Mouse (Mus musculus) midbrain, embryonic 13.5 days (tissue): ENCODE measurements around the gene Ncoa1. TPM values are rescaled to one million over a fixed set of nuclear protein-coding genes. Genes with fewer than 3 reads are reported as not detected.

Experiments
- ATAC-seq: fragments of 200-750 bp; cut with Nextera tagmentation; 2 replicates; pipeline ENCODE4 v1.8.0; 2017; ENCODE audit warnings: mild to moderate bottlenecking, moderate TSS enrichment, moderate library complexity
- H3K27ac ChIP-seq: fragments of 300-500 bp; sonication (generic); 2 replicates; pipeline ENCODE4 v1.5.1; 2015; ENCODE audit warnings: inconsistent platforms, mild to moderate bottlenecking, moderate library complexity
- H3K27me3 ChIP-seq: fragments of 300-500 bp; sonication (generic); 2 replicates; pipeline ENCODE4 v1.6.1; 2015; ENCODE audit warnings: mild to moderate bottlenecking, inconsistent platforms
- H3K36me3 ChIP-seq: fragments of 300-500 bp; sonication (generic); 2 replicates; pipeline ENCODE4 v1.6.1; 2015; ENCODE audit warnings: mild to moderate bottlenecking, inconsistent platforms
- H3K4me1 ChIP-seq: fragments of 300-500 bp; sonication (generic); replicated peaks from 2 replicates; pipeline ENCODE4 v1.6.1; 2015; ENCODE audit warnings: inconsistent platforms
- H3K4me2 ChIP-seq: fragments of 300-500 bp; sonication (generic); replicated peaks from 2 replicates; pipeline ENCODE4 v1.6.1; 2015; ENCODE audit warnings: moderate library complexity, mild to moderate bottlenecking, inconsistent platforms
- H3K4me3 ChIP-seq: fragments of 300-500 bp; sonication (generic); replicated peaks from 2 replicates; pipeline ENCODE4 v1.5.1; 2015; ENCODE audit warnings: mild to moderate bottlenecking, inconsistent platforms
- H3K9ac ChIP-seq: fragments of 300-500 bp; sonication (generic); replicated peaks from 2 replicates; pipeline ENCODE4 v1.6.1; 2015; ENCODE audit warnings: mild to moderate bottlenecking, inconsistent platforms
- H3K9me3 ChIP-seq: fragments of 300-500 bp; sonication (generic); 2 replicates; pipeline ENCODE4 v1.6.1; 2016; ENCODE audit warnings: mild to moderate bottlenecking, inconsistent platforms
- WGBS: fragments of 180-500 bp; shearing (Covaris S2); methylation state at CpG from one replicate; pipeline ENCODE4 v1.1.7; 2015; 5-methylcytosine and 5-hydroxymethylcytosine counted together
- polyA plus RNA-seq: library from polyadenylated mRNA; unstranded; fragments of >200 nt; fragmentation: Nextera tagmentation; extraction: Ambion mirVana; gene quantifications from 2 replicates; pipeline ENCODE4 v1.2.1, GENCODE M21; 2015

Gene Ncoa1
- polyA plus RNA-seq, 1 experiment from 2014 or later = 9.2 TPM

DNA sequence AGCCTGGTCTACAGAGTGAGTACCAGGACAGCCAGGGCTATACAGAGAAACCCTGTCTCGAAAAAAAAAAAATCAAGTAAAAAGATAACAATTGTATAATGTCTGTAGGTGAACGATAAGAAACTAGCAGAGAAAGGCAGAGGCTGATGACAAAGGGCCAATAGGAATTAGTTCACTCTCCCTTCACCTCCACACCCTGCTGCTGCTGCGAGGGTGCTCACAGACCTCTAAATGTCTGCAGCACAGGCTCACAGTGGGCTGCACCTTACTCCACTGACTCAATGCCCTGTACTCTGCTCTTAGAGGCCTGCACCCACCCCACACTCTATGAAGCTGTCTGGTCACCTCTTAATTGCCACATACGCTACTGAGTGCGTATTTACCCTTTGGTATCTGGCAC lies 45.0 kb downstream of the Ncoa1 start:
- WGBS = 89% methylated on average over 5 of the region's 5 CpGs
- Histone ChIP-seq H3K36me3 (no peaks in the 10 kb centered on the region), H3K4me2 (no peak overlapping the region), H3K27me3 (no peaks in the 10 kb centered on the region), H3K4me3 (no peak overlapping the region), H3K9me3 (no peaks in the 10 kb centered on the region), H3K9ac (no peak overlapping the region), H3K4me1 (no peaks in the 10 kb centered on the region), H3K27ac (no peak overlapping the region)
- no peak for ATAC-seq

- 80% methylated on average over 3 of the region's 3 CpGs for WGBS
- Histone ChIP-seq H3K27me3 (no peaks in the 10 kb centered on the region), H3K9me3 (no peaks in the 10 kb centered on the region), H3K4me3 (no peak overlapping the region), H3K36me3 (no peaks in the 10 kb centered on the region), H3K4me1 (no peaks in the 10 kb centered on the region), H3K4me2 (no peak overlapping the region), H3K27ac (no peak overlapping the region), H3K9ac (no peak overlapping the region)
- no peak for ATAC-seq
Measured at GRCm38 (mm10) chr12:4430061-4430825, 46.7 kb downstream of the Ncoa1 start.

GRCm38 (mm10) chr12:4418824-4419223 lies 58.2 kb downstream of the Ncoa1 start:
- WGBS = 93% methylated on average over 4 of the region's 4 CpGs
- ATAC-seq = no peak

GRCm38 (mm10) chr12:4417626-4418263 lies 59.2 kb downstream of the Ncoa1 start:
- Histone ChIP-seq H3K4me2 (no peak overlapping the region), H3K27ac (no peak overlapping the region), H3K9me3 (no peaks in the 10 kb centered on the region), H3K27me3 (no peaks in the 10 kb centered on the region), H3K4me1 (no peaks in the 10 kb centered on the region), H3K9ac (no peak overlapping the region), H3K4me3 (no peak overlapping the region), H3K36me3 (peaks cover 4% of the 10 kb centered on the region; the same call in 1 of the 2 replicates)
- WGBS = 77% methylated on average over 3 of the region's 3 CpGs
- no peak for ATAC-seq

More at GRCm38 (mm10) chr12:4418824-4419223, 58.2 kb downstream of the Ncoa1 start:
- H3K4me3 ChIP-seq = no peak overlapping the region
- no peaks in the 10 kb centered on the region for H3K9me3 ChIP-seq
- H3K27ac ChIP-seq = no peak overlapping the region
- no peaks in the 10 kb centered on the region for H3K4me1 ChIP-seq
- H3K4me2 ChIP-seq = no peak overlapping the region
- H3K9ac ChIP-seq = no peak overlapping the region
- H3K36me3 ChIP-seq = peaks cover 3% of the 10 kb centered on the region; the same call in 1 of the 2 replicates
- no peaks in the 10 kb centered on the region for H3K27me3 ChIP-seq

DNA sequence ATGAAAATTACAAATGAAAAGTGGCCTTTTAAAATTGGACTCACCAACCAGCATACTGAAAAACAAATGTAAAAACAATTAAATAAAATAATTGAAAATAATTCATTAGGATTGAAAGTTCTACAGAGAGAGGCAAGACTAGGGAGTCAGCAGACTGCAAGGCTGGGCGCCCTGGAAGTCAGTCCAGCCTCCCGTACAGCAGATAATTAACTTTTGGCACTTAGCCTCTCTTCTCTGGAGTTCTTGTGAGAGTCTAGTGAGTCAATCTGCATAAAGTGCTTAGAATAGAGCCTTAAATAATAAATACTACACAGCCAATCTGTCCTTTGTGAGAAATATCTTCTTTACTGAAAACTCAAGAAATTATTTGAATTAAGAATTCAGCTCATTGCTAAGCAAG lies 69.9 kb downstream of the Ncoa1 start:
- 80% methylated on average over 2 of the region's 2 CpGs for WGBS
- ATAC-seq = no peak
- Histone ChIP-seq H3K4me2 (no peak overlapping the region), H3K27me3 (no peaks in the 10 kb centered on the region), H3K9ac (no peak overlapping the region), H3K4me3 (no peak overlapping the region), H3K27ac (no peak overlapping the region), H3K4me1 (no peaks in the 10 kb centered on the region), H3K36me3 (no peaks in the 10 kb centered on the region), H3K9me3 (no peaks in the 10 kb centered on the region)

GRCm38 (mm10) chr12:4406155-4406554 lies 70.8 kb downstream of the Ncoa1 start:
- no peak overlapping the region for H3K4me3 ChIP-seq
- H3K27ac ChIP-seq = no peak overlapping the region
- ATAC-seq = no peak
- H3K4me2 ChIP-seq = no peak overlapping the region
- H3K36me3 ChIP-seq = no peaks in the 10 kb centered on the region
- no peaks in the 10 kb centered on the region for H3K9me3 ChIP-seq
- no peaks in the 10 kb centered on the region for H3K27me3 ChIP-seq
- no peak overlapping the region for H3K9ac ChIP-seq
- 78% methylated on average over 3 of the region's 3 CpGs for WGBS
- H3K4me1 ChIP-seq = no peaks in the 10 kb centered on the region

- H3K27me3 ChIP-seq = no peaks in the 10 kb centered on the region
- no peak overlapping the region for H3K4me3 ChIP-seq
- WGBS = 71% methylated on average over 4 of the region's 4 CpGs
- H3K4me2 ChIP-seq = no peak overlapping the region
- H3K9ac ChIP-seq = no peak overlapping the region
- no peak for ATAC-seq
- H3K36me3 ChIP-seq = no peaks in the 10 kb centered on the region
- no peak overlapping the region for H3K27ac ChIP-seq
- no peaks in the 10 kb centered on the region for H3K4me1 ChIP-seq
- H3K9me3 ChIP-seq = no peaks in the 10 kb centered on the region
Measured at GRCm38 (mm10) chr12:4403206-4403605, 73.8 kb downstream of the Ncoa1 start.

DNA sequence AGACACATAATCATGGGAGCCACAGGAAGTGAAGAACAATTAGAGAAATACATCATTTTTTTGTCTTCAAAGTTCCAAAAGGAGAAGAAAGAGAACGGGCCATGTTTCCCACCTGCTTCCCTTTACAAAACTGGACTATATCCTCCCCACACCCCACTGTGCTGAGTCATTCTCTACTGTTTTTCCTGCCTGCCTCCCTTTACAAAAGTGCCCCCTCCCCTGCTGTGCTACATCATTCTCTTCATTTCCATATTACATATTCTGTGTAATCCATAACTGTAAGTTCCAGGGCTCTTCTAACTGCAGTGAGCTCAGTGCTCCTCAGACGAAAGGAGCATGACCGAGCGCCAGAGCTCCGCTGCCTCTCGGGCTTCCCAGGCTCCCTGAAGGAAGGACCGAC lies 80.8 kb downstream of the Ncoa1 start:
- no peak overlapping the region for H3K4me2 ChIP-seq
- H3K4me3 ChIP-seq = no peak overlapping the region
- ATAC-seq = no peak
- no peaks in the 10 kb centered on the region for H3K36me3 ChIP-seq
- H3K9me3 ChIP-seq = no peaks in the 10 kb centered on the region
- 78% methylated on average over 7 of the region's 7 CpGs for WGBS
- no peak overlapping the region for H3K9ac ChIP-seq
- 0 out of 2 replicates have a peak, but pooled peaks cover 3% of the 10 kb centered on the region for H3K4me1 ChIP-seq
- H3K27ac ChIP-seq = no peak overlapping the region
- no peaks in the 10 kb centered on the region for H3K27me3 ChIP-seq

DNA sequence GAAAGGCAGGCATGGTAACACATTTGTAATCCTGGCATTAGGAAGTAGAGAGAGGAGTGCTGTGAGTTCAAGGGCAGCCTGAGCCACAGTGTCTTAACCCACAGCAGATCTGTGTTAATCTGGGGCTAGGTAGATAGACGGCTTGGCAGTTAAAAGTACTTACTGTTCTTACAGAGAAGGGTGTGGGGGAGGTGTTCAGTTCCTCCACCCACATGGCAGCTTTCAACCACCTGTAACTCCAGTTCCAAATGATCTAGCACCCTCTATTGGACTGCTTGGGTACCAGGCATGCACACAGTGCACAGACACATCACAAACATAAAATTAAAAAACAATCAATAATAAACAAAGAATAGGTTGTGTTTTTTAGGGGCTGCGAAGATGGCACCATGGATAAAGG lies 84.4 kb downstream of the Ncoa1 start:
- no peak for ATAC-seq
- no peaks in the 10 kb centered on the region for H3K27me3 ChIP-seq
- H3K9me3 ChIP-seq = no peaks in the 10 kb centered on the region
- H3K27ac ChIP-seq = no peak overlapping the region
- H3K4me1 ChIP-seq = peaks cover 7% of the 10 kb centered on the region; the same call in 1 of the 2 replicates
- H3K4me3 ChIP-seq = no peak overlapping the region
- 60% methylated on average over 2 of the region's 2 CpGs for WGBS
- H3K4me2 ChIP-seq = no peak overlapping the region
- no peaks in the 10 kb centered on the region for H3K36me3 ChIP-seq
- no peak overlapping the region for H3K9ac ChIP-seq

- peaks cover 7% of the 10 kb centered on the region; the same call in 1 of the 2 replicates for H3K4me1 ChIP-seq
- H3K4me3 ChIP-seq = no peak overlapping the region
- H3K9ac ChIP-seq = no peak overlapping the region
- H3K9me3 ChIP-seq = no peaks in the 10 kb centered on the region
- no peak for ATAC-seq
- H3K4me2 ChIP-seq = no peak overlapping the region
- WGBS = 81% methylated on average over 3 of the region's 3 CpGs
- no peak overlapping the region for H3K27ac ChIP-seq
- H3K27me3 ChIP-seq = no peaks in the 10 kb centered on the region
- H3K36me3 ChIP-seq = no peaks in the 10 kb centered on the region
Measured at GRCm38 (mm10) chr12:4392074-4392473, 84.9 kb downstream of the Ncoa1 start.

DNA sequence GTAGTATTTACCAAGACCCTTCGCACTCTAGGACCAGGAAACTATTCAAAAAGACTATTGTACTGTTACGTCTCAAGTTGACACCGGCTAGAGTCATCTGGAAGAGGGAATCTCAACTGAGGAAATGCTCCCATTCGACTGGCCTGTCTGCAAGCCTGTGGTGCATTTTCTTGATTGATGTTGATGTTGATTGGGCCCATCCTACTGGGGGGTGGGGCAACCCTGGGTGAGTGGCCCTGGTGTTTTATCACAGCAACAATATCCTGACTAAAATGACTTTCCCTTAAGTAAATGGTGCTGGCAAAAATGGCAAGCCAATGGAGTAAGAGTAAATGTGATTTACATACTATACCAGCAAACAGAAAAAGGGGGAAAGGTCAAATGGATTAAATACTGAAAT lies 85.7 kb downstream of the Ncoa1 start:
- Histone ChIP-seq H3K27me3 (no peaks in the 10 kb centered on the region), H3K4me3 (no peak overlapping the region), H3K36me3 (no peaks in the 10 kb centered on the region), H3K9me3 (no peaks in the 10 kb centered on the region), H3K27ac (no peak overlapping the region), H3K4me2 (no peak overlapping the region), H3K4me1 (peaks cover 5% of the 10 kb centered on the region; the same call in 1 of the 2 replicates), H3K9ac (no peak overlapping the region)
- 73% methylated on average over 4 of the region's 4 CpGs for WGBS
- no peak for ATAC-seq

DNA sequence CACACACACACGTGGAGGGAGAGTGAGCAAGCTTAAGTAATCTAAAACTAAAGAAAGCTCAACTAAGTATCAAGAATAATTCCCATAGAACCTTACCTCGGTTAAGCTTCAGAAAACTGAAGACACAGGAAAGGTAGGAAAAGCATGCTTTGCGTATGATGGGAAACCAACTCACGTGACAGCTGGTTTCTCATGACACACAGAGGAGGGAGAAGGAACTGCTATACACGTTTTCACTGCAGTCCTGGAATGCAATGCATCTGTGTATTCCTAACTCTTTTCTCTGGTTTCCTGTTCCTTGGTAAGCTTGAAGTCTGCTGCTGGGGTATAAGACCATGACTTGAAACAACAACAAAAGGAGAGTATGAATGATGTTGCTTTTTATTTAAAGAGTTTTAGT lies 86.3 kb downstream of the Ncoa1 start:
- Histone ChIP-seq H3K4me3 (no peak overlapping the region), H3K4me2 (no peak overlapping the region), H3K27me3 (no peaks in the 10 kb centered on the region), H3K27ac (no peak overlapping the region), H3K9ac (no peak overlapping the region), H3K4me1 (peaks cover 4% of the 10 kb centered on the region; the same call in 1 of the 2 replicates), H3K9me3 (no peaks in the 10 kb centered on the region), H3K36me3 (no peaks in the 10 kb centered on the region)
- ATAC-seq = no peak
- 76% methylated on average over 5 of the region's 5 CpGs for WGBS
